ENCODE assay signal across 9 mouse cellular contexts in the genomic region with DNA sequence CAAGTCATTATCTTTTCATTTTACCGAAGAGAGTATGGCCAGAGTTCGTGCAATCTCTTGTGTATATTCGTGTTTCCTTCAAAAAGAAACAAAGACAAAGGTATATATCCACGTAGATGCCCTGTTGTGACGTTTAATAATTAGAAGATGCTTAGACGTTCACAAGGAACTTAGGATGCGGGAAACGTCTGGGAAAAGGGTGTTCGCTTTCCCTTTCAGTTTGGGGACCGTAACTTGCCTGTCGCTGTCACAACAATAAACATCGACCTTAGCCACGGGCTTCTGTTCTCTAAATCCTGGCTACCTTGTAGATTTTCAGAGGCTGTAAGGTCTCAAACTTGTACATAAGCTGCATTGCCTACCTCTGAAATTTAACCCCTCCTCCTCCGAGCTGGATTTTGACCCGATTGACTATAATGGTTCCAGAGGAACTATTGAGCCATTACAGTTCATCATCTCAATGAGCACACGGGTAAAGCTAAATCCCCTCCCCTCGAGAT. TPM values are rescaled to one million over a fixed set of nuclear protein-coding genes. Genes with fewer than 3 reads are reported as not detected.
DNase-seq lines count a peak whose midpoint lies in the region; ATAC-seq and TF ChIP-seq lines count a peak whose summit lies in the region.
"Had no signal": no experiment of that assay in that cellular context is flagged by ENCODE, and none has a peak within 500 bp of the region (broad histone marks: within the 10 kb centered on the region; RNA-seq: fewer than 3 reads in every experiment).

No protein-coding gene starts in this region.

- H3K27me3 ChIP-seq in kidney, postnatal 0 days (ENCODE audit: insufficient read depth, low read length): peaks cover 29% of the 10 kb centered on the region
- peaks cover 46% of the 10 kb centered on the region for H3K27me3 ChIP-seq in forebrain, embryonic 14.5 days (replicated peaks; ENCODE audit: control insufficient read depth, insufficient read depth, low read length)
- H3K27me3 ChIP-seq in limb, embryonic 12.5 days: peaks cover 64% of the 10 kb centered on the region
- H3K27me3 ChIP-seq in neural tube, embryonic 15.5 days (replicated peaks): peaks cover 70% of the 10 kb centered on the region

- no peak overlapping the region for H3K27ac ChIP-seq in kidney, postnatal 0 days
- no peak overlapping the region for H3K27ac ChIP-seq in forebrain, embryonic 14.5 days (ENCODE audit: low read depth, low read length)
- no peak overlapping the region for H3K27ac ChIP-seq in limb, embryonic 12.5 days
- H3K27ac ChIP-seq in neural tube, embryonic 15.5 days (replicated peaks): no peak overlapping the region

- H3K4me3 ChIP-seq in kidney, postnatal 0 days (replicated peaks; ENCODE audit: low read depth, low read length): peak overlapping the region; percentile 47
- H3K4me3 ChIP-seq in forebrain, embryonic 14.5 days (ENCODE audit: low read depth, low read length): peak overlapping the region; percentile 10
- peak overlapping the region; percentile 40 for H3K4me3 ChIP-seq in limb, embryonic 12.5 days (replicated peaks)
- H3K4me3 ChIP-seq in neural tube, embryonic 15.5 days (replicated peaks): peak overlapping the region; percentile 38

- ATAC-seq in kidney, postnatal 0 days (replicated peaks; ENCODE audit: low FRiP score, low read depth): no peak
- ATAC-seq in forebrain, embryonic 14.5 days: 0 out of 2 replicates have a peak, but pooled peaks have one; percentile 13
- no peak for ATAC-seq in limb, embryonic 12.5 days (ENCODE audit: insufficient number of reproducible peaks, insufficient read depth, low FRiP score, low TSS enrichment, low read depth)
- no peak for ATAC-seq in neural tube, embryonic 15.5 days (ENCODE audit: low FRiP score)

- H3K4me2 ChIP-seq in kidney, postnatal 0 days (ENCODE audit: low read length): peak overlapping the region; percentile 68
- peak overlapping the region; percentile 47 for H3K4me2 ChIP-seq in forebrain, embryonic 14.5 days (ENCODE audit: low read length)
- H3K4me2 ChIP-seq in limb, embryonic 12.5 days: peak overlapping the region; percentile 69
- H3K4me2 ChIP-seq in neural tube, embryonic 15.5 days: peak overlapping the region; percentile 63

- no peak for TF ChIP-seq CTCF in kidney, postnatal 0 days (IDR thresholded peaks at IDR 0.05; ENCODE audit: low read depth)

- H3K4me1 ChIP-seq in kidney, postnatal 0 days (replicated peaks; ENCODE audit: insufficient read depth, low read length): no peaks in the 10 kb centered on the region
- H3K4me1 ChIP-seq in forebrain, embryonic 14.5 days (ENCODE audit: control insufficient read depth, insufficient read depth, low read length): 0 out of 2 replicates have a peak, but pooled peaks cover 7% of the 10 kb centered on the region
- peaks cover 21% of the 10 kb centered on the region for H3K4me1 ChIP-seq in limb, embryonic 12.5 days (replicated peaks)
- peaks cover 19% of the 10 kb centered on the region for H3K4me1 ChIP-seq in neural tube, embryonic 15.5 days

- H3K9me3 ChIP-seq in kidney, postnatal 0 days (replicated peaks; ENCODE audit: low read length): no peaks in the 10 kb centered on the region
- no peaks in the 10 kb centered on the region for H3K9me3 ChIP-seq in forebrain, embryonic 14.5 days (replicated peaks; ENCODE audit: control insufficient read depth, low read length)
- H3K9me3 ChIP-seq in limb, embryonic 12.5 days: no peaks in the 10 kb centered on the region
- H3K9me3 ChIP-seq in neural tube, embryonic 15.5 days (replicated peaks): no peaks in the 10 kb centered on the region
- H3K9me3 ChIP-seq: G1E had no signal

- peak; percentile 44 for DNase-seq in kidney, postnatal 0 days (ENCODE audit: low spot score)
- no peak for DNase-seq in kidney, postnatal 10 days
- no peak for DNase-seq in forebrain, embryonic 14.5 days (ENCODE audit: low spot score)
- DNase-seq in spleen, postnatal 10 days (ENCODE audit: low spot score in 2 of 2): no peak
- no peak for DNase-seq in thymus, postnatal 10 days (ENCODE audit: low spot score in 2 of 2)
- DNase-seq in cerebellum, adult 9-11 months: no peak

- no peaks in the 10 kb centered on the region for H3K36me3 ChIP-seq in kidney, postnatal 0 days (ENCODE audit: insufficient read depth, low read length)
- H3K36me3 ChIP-seq in forebrain, embryonic 14.5 days (ENCODE audit: control insufficient read depth, insufficient read depth, low read length): no peaks in the 10 kb centered on the region
- no peaks in the 10 kb centered on the region for H3K36me3 ChIP-seq in limb, embryonic 12.5 days
- no peaks in the 10 kb centered on the region for H3K36me3 ChIP-seq in neural tube, embryonic 15.5 days
- H3K36me3 ChIP-seq: G1E had no signal

- H3K9ac ChIP-seq in kidney, postnatal 0 days (ENCODE audit: low read depth, low read length): no peak overlapping the region
- no peak overlapping the region for H3K9ac ChIP-seq in forebrain, embryonic 14.5 days (ENCODE audit: low read length)
- peak overlapping the region; percentile 23; the same call in 1 of the 2 replicates for H3K9ac ChIP-seq in limb, embryonic 12.5 days (replicated peaks)
- H3K9ac ChIP-seq in neural tube, embryonic 15.5 days (replicated peaks): 0 out of 2 replicates have a peak overlapping the region, but pooled peaks have one; percentile 5

- under 1% methylated on average over 17 of the region's 17 CpGs for WGBS in kidney, postnatal 0 days
- under 1% methylated on average over 17 of the region's 17 CpGs for WGBS in forebrain, embryonic 14.5 days
- under 1% methylated on average over 17 of the region's 17 CpGs for WGBS in limb, embryonic 12.5 days
- WGBS in neural tube, embryonic 15.5 days: under 1% methylated on average over 17 of the region's 17 CpGs

RNA-seq across cellular contexts. Expression of a gene that starts 0.6 kb away (rescaled TPM):
- polyA plus RNA-seq in kidney, postnatal 0 days (2015; fragmentation: Nextera tagmentation; extraction: Ambion mirVana): 8.9 and 12.1 TPM in 2 replicates
- polyA plus RNA-seq in forebrain, embryonic 14.5 days (2014; fragmentation: Nextera tagmentation; extraction: Ambion mirVana): 5.4 and 8.7 TPM in 2 replicates
- 47.8 and 66.8 TPM in 2 replicates for polyA plus RNA-seq in limb, embryonic 12.5 days (2016; fragmentation: Nextera tagmentation; extraction: Ambion mirVana)
- polyA plus RNA-seq in neural tube, embryonic 15.5 days (2015; fragmentation: Nextera tagmentation; extraction: Ambion mirVana): 6.6 and 11.1 TPM in 2 replicates
- polyA plus RNA-seq: G1E had no signal

Comparison
In these comparisons a context has a peak if more than half of its experiments do, and no peak if none do; other contexts are left out.
1. H3K9ac ChIP-seq: peak in limb, embryonic 12.5 days (single experiment) and neural tube, embryonic 15.5 days (single experiment); none in kidney, postnatal 0 days (single experiment) and forebrain, embryonic 14.5 days (single experiment).
2. Peak in every context shown above with its lines, with median percentiles within 50 percentile points of each other: H3K4me2 ChIP-seq and H3K4me3 ChIP-seq.